Mouse (Mus musculus): Measurements from ENCODE around the gene Ipp. TPM values are rescaled to one million over a fixed set of nuclear protein-coding genes. Genes with fewer than 3 reads are reported as not detected.

Ipp gene
- 16.8 and 17.3 TPM in 2 replicates for total RNA-seq (2012; rRNA removed)
- 14.4 and 15.9 TPM in 2 replicates for total RNA-seq (2014; rRNA removed)
- polyA plus RNA-seq (2012; ENCODE audit: insufficient read length, low read depth): 20.8 and 24.7 TPM in 2 replicates

DNA sequence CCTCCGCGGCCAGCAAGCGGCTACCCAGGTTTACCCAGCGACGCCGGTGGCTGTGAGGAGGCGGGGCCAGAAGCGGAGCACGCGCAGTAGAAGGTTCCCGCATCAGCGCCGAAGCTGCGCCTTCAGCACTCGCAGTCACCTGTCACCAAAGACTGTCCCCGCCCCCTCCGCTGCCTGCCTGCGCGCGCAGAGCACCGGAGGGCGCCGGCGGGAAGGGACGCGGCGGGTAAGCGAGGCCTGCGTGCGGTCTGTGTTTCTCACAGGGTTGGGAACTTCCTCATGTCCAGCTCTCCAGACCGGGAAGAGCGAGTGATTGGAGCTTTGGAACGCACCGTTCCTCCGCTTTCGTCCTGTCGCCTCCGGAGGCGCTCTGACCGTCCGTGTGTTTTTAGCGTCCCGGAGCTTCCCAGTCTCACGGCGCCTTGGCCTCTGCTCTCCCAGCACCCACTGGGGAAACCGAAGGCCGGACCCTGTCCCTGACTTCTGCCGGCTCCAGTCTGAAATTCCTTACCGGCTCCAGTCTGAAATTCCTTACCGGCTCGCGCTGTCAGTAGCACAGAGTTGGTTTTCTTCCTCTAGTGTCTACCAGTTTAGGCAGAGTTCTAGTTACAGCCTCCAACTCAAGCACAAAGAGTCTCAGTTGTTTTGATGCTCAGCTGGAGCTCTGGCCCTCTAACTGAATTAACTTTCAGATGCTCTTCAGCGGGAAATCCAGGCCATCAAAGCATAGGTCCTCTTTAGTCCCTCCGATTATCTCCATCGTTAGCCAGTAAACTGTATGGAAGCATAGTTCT is at the start of gene Ipp:
Gene Ipp, plus strand, starts transcription at position 125 of the 794 bp plus-strand sequence.
- dilution Hi-C loops (cut with MboI; ENCODE audit: extremely low pct_ligation_motif_present, extremely low pct_unique_long_range_greater_than_20kb, low sequenced_read_pairs): no loop called here

DNA sequence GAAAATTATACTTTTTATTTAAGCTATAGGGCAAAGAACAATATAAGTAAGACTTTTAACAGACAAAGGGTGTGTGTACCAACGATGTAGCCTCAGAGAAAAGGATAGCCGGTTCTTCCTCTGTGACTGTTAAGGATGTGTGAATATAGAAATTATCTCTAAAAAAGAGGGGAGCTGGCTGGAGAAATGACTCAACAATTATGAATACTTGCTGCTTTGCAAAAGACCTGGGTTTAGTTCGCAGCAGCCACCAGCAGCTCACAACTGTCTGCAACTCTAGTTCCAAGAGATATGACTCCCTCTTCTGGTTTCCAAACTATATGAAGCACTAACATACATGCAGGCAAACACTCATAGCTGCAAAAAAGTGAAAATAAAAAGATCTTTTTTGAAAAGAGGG is 45.4 kb upstream of the Ipp start:
- in situ Hi-C loops (cut with MboI; ENCODE audit: low pct_ligation_motif_present, low pct_unique_long_range_greater_than_20kb, low sequenced_read_pairs): no loop called here
- dilution Hi-C loops (cut with MboI; ENCODE audit: extremely low pct_ligation_motif_present, extremely low pct_unique_long_range_greater_than_20kb, low sequenced_read_pairs): no loop called here
- Histone ChIP-seq H3K9me3 (replicated peaks; ENCODE audit: low read length) (no peaks in the 10 kb centered on the region), H3K4me1 (ENCODE audit: control insufficient read depth in 1 of 2, insufficient read depth in 2 of 2) (peaks cover 7 to 15% of the 10 kb centered on the region in 2 experiments; a peak in 3 of 4 replicates), H3K9ac (ENCODE audit: insufficient read depth, low read depth) (no peak overlapping the region), H3K79me2 (replicated peaks; ENCODE audit: control insufficient read depth, extremely low read depth, insufficient read depth, poor library complexity, severe bottlenecking) (peaks cover 16% of the 10 kb centered on the region), H3K27me3 (replicated peaks) (no peaks in the 10 kb centered on the region), H3K4me3 (replicated peaks in 1 of 3; ENCODE audit: low read depth in 2 of 3, low read length in 2 of 3, poor library complexity in 1 of 3) (no peak overlapping the region), H3K4me2 (ENCODE audit: insufficient read depth, low read depth, poor library complexity, severe bottlenecking) (no peak overlapping the region), H3K36me3 (replicated peaks in 1 of 2; ENCODE audit: control insufficient read depth in 1 of 2, insufficient read depth in 1 of 2, low read length in 1 of 2) (no peaks in the 10 kb centered on the region), H3K27ac (ENCODE audit: insufficient read depth, low read depth) (no peak overlapping the region)
- DNase-seq (ENCODE audit: extremely low read depth): no peak
- TF ChIP-seq CHD1 (IDR thresholded peaks at IDR 0.05; ENCODE audit: low read depth, low read length) (no peak), POLR2A (IDR thresholded peaks at IDR 0.05; ENCODE audit: low read depth, low read length) (no peak), ZKSCAN1 (IDR thresholded peaks at IDR 0.05; ENCODE audit: borderline replicate concordance, low read depth, low read length) (no peak), MAFK (IDR thresholded peaks at IDR 0.05; ENCODE audit: insufficient replicate concordance, low read length) (no peak), PAX5 (IDR thresholded peaks at IDR 0.05; ENCODE audit: low read length) (no peak)

More for the DNA sequence above, at the start of gene Ipp:
- peaks cover 7 to 16% of the 10 kb centered on the region in 2 experiments for H3K36me3 ChIP-seq (replicated peaks in 1 of 2; ENCODE audit: control insufficient read depth in 1 of 2, insufficient read depth in 1 of 2, low read length in 1 of 2)
- peak; percentile 48; the same call in 1 of the 2 replicates for TF ChIP-seq BHLHE40 (IDR thresholded peaks at IDR 0.05; ENCODE audit: low read depth, low read length)
- peak; percentile 94; the same call in 1 of the 2 replicates for TF ChIP-seq E2F4 (IDR thresholded peaks at IDR 0.05; ENCODE audit: insufficient replicate concordance, low read depth, low read length)
- no peak for TF ChIP-seq ZKSCAN1 (IDR thresholded peaks at IDR 0.05; ENCODE audit: borderline replicate concordance, low read depth, low read length)
- TF ChIP-seq MAZ (IDR thresholded peaks at IDR 0.05; ENCODE audit: low read depth, low read length): no peak; the same call in 1 of the 2 replicates
- no peak for TF ChIP-seq EP300 (IDR thresholded peaks at IDR 0.05; ENCODE audit: low read length)
- no peak for TF ChIP-seq RAD21 (IDR thresholded peaks at IDR 0.05; ENCODE audit: low read depth, low read length)
- TF ChIP-seq ZNF384 (IDR thresholded peaks at IDR 0.05; ENCODE audit: low read depth, low read length): no peak
- no peak for TF ChIP-seq RCOR1 (conservative IDR thresholded peaks at IDR 0.05; ENCODE audit: low read depth, low read length)
- peak; percentile 29; the same call in 1 of the 2 replicates for TF ChIP-seq MEF2A (IDR thresholded peaks at IDR 0.05; ENCODE audit: borderline replicate concordance, low read depth, low read length)
- TF ChIP-seq KAT2A (IDR thresholded peaks at IDR 0.05; ENCODE audit: insufficient replicate concordance, low read length): peak; percentile 76; the same call in 1 of the 2 replicates
- no peak for TF ChIP-seq JUND (conservative IDR thresholded peaks at IDR 0.05; ENCODE audit: low read depth, low read length)
- 0 out of 2 replicates have a peak, but pooled peaks have one; percentile 45 for TF ChIP-seq MYC (IDR thresholded peaks at IDR 0.05; ENCODE audit: low read depth, low read length)
- TF ChIP-seq ETS1 (conservative IDR thresholded peaks at IDR 0.05; ENCODE audit: low read depth, low read length): 0 out of 2 replicates have a peak, but pooled peaks have one; percentile 17
- TF ChIP-seq POLR2A (IDR thresholded peaks at IDR 0.05; ENCODE audit: low read depth, low read length): peak; percentile 98
- peak; percentile 71 for TF ChIP-seq ZMIZ1 (IDR thresholded peaks at IDR 0.05; ENCODE audit: low read depth, low read length)
- 0 out of 2 replicates have a peak, but pooled peaks have one; percentile 51 for TF ChIP-seq TBP (conservative IDR thresholded peaks at IDR 0.05; ENCODE audit: low read depth, low read length)
- no peak for TF ChIP-seq PAX5 (IDR thresholded peaks at IDR 0.05; ENCODE audit: low read length)
- TF ChIP-seq MAX (IDR thresholded peaks at IDR 0.05; ENCODE audit: low read length): peak; percentile 68
- no peak for TF ChIP-seq CTCF (conservative IDR thresholded peaks at IDR 0.05 in 1 of 2, IDR thresholded peaks at IDR 0.05 in 1 of 2; ENCODE audit: low read depth in 2 of 2, low read length in 2 of 2)
- no peak for TF ChIP-seq JUN (IDR thresholded peaks at IDR 0.05; ENCODE audit: insufficient read depth, low read depth, low read length)
- peak; percentile 98 for TF ChIP-seq NELFE (IDR thresholded peaks at IDR 0.05; ENCODE audit: low read depth, low read length)
- TF ChIP-seq CHD1 (IDR thresholded peaks at IDR 0.05; ENCODE audit: low read depth, low read length): no peak
- TF ChIP-seq POLR2AphosphoS2 (IDR thresholded peaks at IDR 0.05; ENCODE audit: low read depth, low read length): peak; percentile 81
- TF ChIP-seq TCF12 (IDR thresholded peaks at IDR 0.05; ENCODE audit: low read depth, low read length): peak; percentile 89
- peak; percentile 42; the same call in 1 of the 2 replicates for TF ChIP-seq USF1 (IDR thresholded peaks at IDR 0.05; ENCODE audit: low read depth, low read length)
- TF ChIP-seq SIN3A (IDR thresholded peaks at IDR 0.05; ENCODE audit: low read length): peak; percentile 81
- TF ChIP-seq UBTF (IDR thresholded peaks at IDR 0.05; ENCODE audit: low read depth, low read length): no peak
- TF ChIP-seq GABPA (IDR thresholded peaks at IDR 0.05; ENCODE audit: insufficient replicate concordance, low read depth, low read length): no peak
- peak; percentile 62 for TF ChIP-seq HCFC1 (IDR thresholded peaks at IDR 0.05; ENCODE audit: low read depth, low read length)
- peak; percentile 93 for TF ChIP-seq NRF1 (IDR thresholded peaks at IDR 0.05; ENCODE audit: low read depth, low read length)
- no peak for TF ChIP-seq CHD2 (IDR thresholded peaks at IDR 0.05; ENCODE audit: low read length)
- TF ChIP-seq ZC3H11A (IDR thresholded peaks at IDR 0.05; ENCODE audit: low read depth, low read length): no peak
- peak; percentile 76 for TF ChIP-seq MXI1 (IDR thresholded peaks at IDR 0.05; ENCODE audit: low read depth, low read length)
- TF ChIP-seq ELF1 (IDR thresholded peaks at IDR 0.05; ENCODE audit: low read depth, low read length): peak; percentile 66
- no peak for TF ChIP-seq SMC3 (IDR thresholded peaks at IDR 0.05; ENCODE audit: low read depth, low read length)
- TF ChIP-seq MAFK (IDR thresholded peaks at IDR 0.05; ENCODE audit: insufficient replicate concordance, low read length): no peak
- no peak for TF ChIP-seq USF2 (conservative IDR thresholded peaks at IDR 0.05; ENCODE audit: low read depth, low read length)
- peak; percentile 50; the same call in 1 of the 2 replicates for TF ChIP-seq IRF4 (IDR thresholded peaks at IDR 0.05; ENCODE audit: low read depth, low read length)
- peak within 1 kb of the TSS; percentile 45; the same call in 1 of the 2 replicates for H3K27ac ChIP-seq (ENCODE audit: insufficient read depth, low read depth)
- peak within 1 kb of the TSS; percentile 91 for H3K4me2 ChIP-seq (ENCODE audit: insufficient read depth, low read depth, poor library complexity, severe bottlenecking)
- H3K4me3 ChIP-seq (replicated peaks in 1 of 3; ENCODE audit: low read depth in 2 of 3, low read length in 2 of 3, poor library complexity in 1 of 3): peak within 1 kb of the TSS; percentile 69 to 76 (median 73)
- in situ Hi-C loops (cut with MboI; ENCODE audit: low pct_ligation_motif_present, low pct_unique_long_range_greater_than_20kb, low sequenced_read_pairs): no loop called here
- no peaks in the 10 kb centered on the region for H3K27me3 ChIP-seq (replicated peaks)
- peaks cover 8% of the 10 kb centered on the region for H3K79me2 ChIP-seq (replicated peaks; ENCODE audit: control insufficient read depth, extremely low read depth, insufficient read depth, poor library complexity, severe bottlenecking)
- H3K9me3 ChIP-seq (replicated peaks; ENCODE audit: low read length): no peaks in the 10 kb centered on the region
- H3K9ac ChIP-seq (ENCODE audit: insufficient read depth, low read depth): peak within 1 kb of the TSS; percentile 70
- peaks cover 3 to 22% of the 10 kb centered on the region in 2 experiments; a peak in 3 of 4 replicates for H3K4me1 ChIP-seq (ENCODE audit: control insufficient read depth in 1 of 2, insufficient read depth in 2 of 2)
- DNase-seq (ENCODE audit: extremely low read depth): peak; percentile 95

All from CH12.LX (cell line).